Mouse (Mus musculus) midbrain, embryonic 11.5 days (tissue): ENCODE data around the gene Cdca5. TPM values are rescaled to one million over a fixed set of nuclear protein-coding genes. Genes with fewer than 3 reads are reported as not detected.

ENCODE experiments used
- ATAC-seq: fragments of 200-750 bp; cut with Nextera tagmentation; 2 replicates; pipeline ENCODE4 v1.8.0; 2017; ENCODE audit warnings: moderate TSS enrichment, moderate library complexity; ENCODE audit not compliant: low FRiP score
- DNase-seq: peaks from one replicate; pipeline ENCODE4 v3.0.0; 2015; ENCODE audit warnings: low spot score; ENCODE audit errors: missing footprints
- H3K27ac ChIP-seq: fragments of 300-500 bp; sonication (generic); 2 replicates; pipeline ENCODE4 v1.5.1; 2014; ENCODE audit warnings: low read depth, low read length
- H3K27me3 ChIP-seq: fragments of 300-500 bp; sonication (generic); 2 replicates; pipeline ENCODE4 v1.6.1; 2014; ENCODE audit warnings: mild to moderate bottlenecking, low read length, moderate library complexity, mixed read lengths; ENCODE audit not compliant: control insufficient read depth, insufficient read depth
- H3K36me3 ChIP-seq: fragments of 300-500 bp; sonication (generic); 2 replicates; pipeline ENCODE4 v1.6.1; 2014; ENCODE audit warnings: mild to moderate bottlenecking, low read length, moderate library complexity, mixed read lengths; ENCODE audit not compliant: control insufficient read depth, insufficient read depth
- H3K4me1 ChIP-seq: fragments of 300-500 bp; sonication (generic); 2 replicates; pipeline ENCODE4 v1.6.1; 2014; ENCODE audit warnings: low read length; ENCODE audit not compliant: control insufficient read depth, insufficient read depth
- H3K4me2 ChIP-seq: fragments of 300-500 bp; sonication (generic); 2 replicates; pipeline ENCODE4 v1.6.1; 2014; ENCODE audit warnings: mild to moderate bottlenecking, moderate library complexity
- H3K4me3 ChIP-seq: fragments of 300-500 bp; sonication (generic); 2 replicates; pipeline ENCODE4 v1.5.1; 2014; ENCODE audit warnings: low read depth, low read length
- H3K9ac ChIP-seq: fragments of 300-500 bp; sonication (generic); 2 replicates; pipeline ENCODE4 v1.6.1; 2014; ENCODE audit warnings: low read length
- H3K9me3 ChIP-seq: fragments of 300-500 bp; sonication (generic); 2 replicates; pipeline ENCODE4 v1.6.1; 2016; ENCODE audit warnings: low read length; ENCODE audit not compliant: control insufficient read depth
- WGBS: fragments of 180-500 bp; shearing (Covaris S2); extraction: QIAGEN DNeasy Blood & Tissue Kit; methylation state at CpG from one replicate; pipeline ENCODE4 v1.1.7; 2014; 5-methylcytosine and 5-hydroxymethylcytosine counted together
- microRNA-seq: library from miRNA; unstranded; fragments of <30 nt; microRNA quantifications from one replicate; pipeline ENCODE4, GENCODE M21; 2017
- polyA plus RNA-seq: library from polyadenylated mRNA; unstranded; fragments of >200 nt; fragmentation: Nextera tagmentation; extraction: Ambion mirVana; gene quantifications from 2 replicates; pipeline ENCODE4 v1.2.1, GENCODE M21; 2014

The Cdca5 gene
- polyA plus RNA-seq, 1 experiment from 2014 or later: 66.3 TPM

- Histone ChIP-seq H3K4me2 (peak overlapping the region; percentile 88), H3K27ac (peak overlapping the region; percentile 97), H3K36me3 (no peaks in the 10 kb centered on the region; the same call in none of the 2 replicates), H3K9me3 (no peaks in the 10 kb centered on the region), H3K4me1 (peaks cover 9% of the 10 kb centered on the region), H3K9ac (peak overlapping the region; percentile 90), H3K4me3 (peak overlapping the region; percentile 70), H3K27me3 (no peaks in the 10 kb centered on the region)
- no peak for ATAC-seq
- WGBS: 8% methylated on average over 16 of the region's 16 CpGs
- DNase-seq: no peak
Observed at GRCm38 (mm10) chr19:6140374-6140677, 55.5 kb downstream of the Cdca5 start.

GRCm38 (mm10) chr19:6140678-6141393 lies 56.1 kb downstream of the Cdca5 start, which contains the start of gene Batf2:
TSS of gene Batf2 (plus strand) at chr19:6140983.
- peak; percentile 99 for DNase-seq
- ATAC-seq: peak; percentile 92
- Histone ChIP-seq H3K27ac (peak within 1 kb of the TSS; percentile 97), H3K4me1 (peaks cover 9% of the 10 kb centered on the region), H3K27me3 (no peaks in the 10 kb centered on the region), H3K9me3 (no peaks in the 10 kb centered on the region), H3K4me3 (peak within 1 kb of the TSS; percentile 70), H3K9ac (peak within 1 kb of the TSS; percentile 90), H3K36me3 (no peaks in the 10 kb centered on the region; the same call in none of the 2 replicates), H3K4me2 (peak within 1 kb of the TSS; percentile 88)
- under 1% methylated on average over 68 of the region's 68 CpGs for WGBS

GRCm38 (mm10) chr19:6141394-6141749 lies 56.6 kb downstream of the Cdca5 start, which contains the start of gene Arl2:
TSS of gene Arl2 (minus strand) at chr19:6141548.
- H3K27ac ChIP-seq: peak within 1 kb of the TSS; percentile 97
- peaks cover 9% of the 10 kb centered on the region for H3K4me1 ChIP-seq
- peak within 1 kb of the TSS; percentile 90 for H3K9ac ChIP-seq
- H3K9me3 ChIP-seq: no peaks in the 10 kb centered on the region
- H3K27me3 ChIP-seq: no peaks in the 10 kb centered on the region
- ATAC-seq (peak; percentile 75), DNase-seq (no peak)
- H3K4me3 ChIP-seq: peak within 1 kb of the TSS; percentile 70
- H3K36me3 ChIP-seq: no peaks in the 10 kb centered on the region; the same call in none of the 2 replicates
- WGBS: 1% methylated on average over 15 of the region's 15 CpGs
- peak within 1 kb of the TSS; percentile 88 for H3K4me2 ChIP-seq

Small RNA genes lying within 50 kb of the gene (microRNA-seq; reads per million reads assigned to microRNA genes)
- gene Mir6988: 1.9 reads per million, percentile 3 among the genes with 10 or more reads in this experiment

Other genes starting within 250 kb of the Cdca5 start
- gene Frmd8, start 209.7 kb upstream of the Cdca5 start, polyA plus RNA-seq: 11.5 and 14.0 TPM in 2 replicates
- 1.1 and 1.8 TPM in 2 replicates for gene Slc25a45, start 207.2 kb upstream of the Cdca5 start, polyA plus RNA-seq
- gene Tigd3, start 190.8 kb upstream of the Cdca5 start, polyA plus RNA-seq: 7.3 and 8.3 TPM in 2 replicates
- gene Dpf2, start 172.0 kb upstream of the Cdca5 start, polyA plus RNA-seq: 200 and 203 TPM in 2 replicates
- 2.2 and 2.5 TPM in 2 replicates for gene Cdc42ep2, start 160.2 kb upstream of the Cdca5 start, polyA plus RNA-seq
- gene Pola2, start 120.8 kb upstream of the Cdca5 start, polyA plus RNA-seq: 74.4 and 82.7 TPM in 2 replicates
- gene Slc22a20, start 98.8 kb upstream of the Cdca5 start, polyA plus RNA-seq: not detected in 2 replicates
- gene Capn1, start 69.1 kb upstream of the Cdca5 start, polyA plus RNA-seq: 3.9 and 4.0 TPM in 2 replicates
- 18.6 and 23.1 TPM in 2 replicates for gene Syvn1, start 38.4 kb upstream of the Cdca5 start, polyA plus RNA-seq
- gene Mrpl49, start 27.2 kb upstream of the Cdca5 start, polyA plus RNA-seq: 88.0 and 92.5 TPM in 2 replicates
- gene Fau, start 27.1 kb upstream of the Cdca5 start, polyA plus RNA-seq: 717 and 781 TPM in 2 replicates
- gene Znhit2, start 23.8 kb upstream of the Cdca5 start, polyA plus RNA-seq: 39.5 and 40.0 TPM in 2 replicates
- gene Tm7sf2, start 16.6 kb upstream of the Cdca5 start, polyA plus RNA-seq: 35.7 and 39.6 TPM in 2 replicates
- 37.4 and 48.3 TPM in 2 replicates for gene Vps51, start 7.8 kb upstream of the Cdca5 start, polyA plus RNA-seq
- not detected in 2 replicates for gene Tmem262, start 5.0 kb upstream of the Cdca5 start, polyA plus RNA-seq
- gene Gm28374, start 2.7 kb upstream of the Cdca5 start, polyA plus RNA-seq: 2.0 and 2.2 TPM in 2 replicates
- gene Zfpl1, start within 50 bp of the Cdca5 start, polyA plus RNA-seq: 63.4 and 63.5 TPM in 2 replicates
- 0.27 and 0.40 TPM in 2 replicates for gene AC131692.1, start 9.4 kb downstream of the Cdca5 start, polyA plus RNA-seq
- 0.37 and 0.46 TPM in 2 replicates for gene Naaladl1, start 20.8 kb downstream of the Cdca5 start, polyA plus RNA-seq
- gene Sac3d1, start 33.7 kb downstream of the Cdca5 start, polyA plus RNA-seq: 55.3 and 60.0 TPM in 2 replicates
- 23.8 and 26.1 TPM in 2 replicates for gene Snx15, start 43.3 kb downstream of the Cdca5 start, polyA plus RNA-seq
- gene Batf2, start 56.0 kb downstream of the Cdca5 start, polyA plus RNA-seq: not detected in 2 replicates
- gene Arl2, start 56.6 kb downstream of the Cdca5 start, polyA plus RNA-seq: 75.6 and 86.1 TPM in 2 replicates
- not detected in 2 replicates for gene Majin, start 99.4 kb downstream of the Cdca5 start, polyA plus RNA-seq
- gene Gpha2, start 141.4 kb downstream of the Cdca5 start, polyA plus RNA-seq: 0.39 and 0.40 TPM in 2 replicates
- 39.1 and 41.0 TPM in 2 replicates for gene Ppp2r5b, start 150.9 kb downstream of the Cdca5 start, polyA plus RNA-seq
- gene Atg2a, start 156.7 kb downstream of the Cdca5 start, polyA plus RNA-seq: 7.1 and 8.1 TPM in 2 replicates
- 64.1 and 68.2 TPM in 2 replicates for gene Ehd1, start 191.7 kb downstream of the Cdca5 start, polyA plus RNA-seq
- 0.23 and 0.42 TPM in 2 replicates for gene Cdc42bpg, start 221.5 kb downstream of the Cdca5 start, polyA plus RNA-seq
- gene Men1, start 250.0 kb downstream of the Cdca5 start, polyA plus RNA-seq: 51.2 and 54.7 TPM in 2 replicates